Mouse (Mus musculus): ENCODE measurements at regions not wholly inside any gene's neighbourhood (a gene's known extent, or its start where the extent isn't known, plus 50 kb on each side); places are given as distances from the start of the nearest gene placed in this dataset.

- DNase-seq (ENCODE audit: low spot score): no peak
Observed at GRCm38 (mm10) chr10:39218151-39218550, 54.6 kb upstream of the Ccn6 start.

- DNase-seq (ENCODE audit: low spot score): no peak
Observed at GRCm38 (mm10) chr10:39216142-39216904, 52.7 kb upstream of the Ccn6 start.

- no peak for DNase-seq (ENCODE audit: low spot score)
Observed at GRCm38 (mm10) chr10:39214563-39214962, 51.0 kb upstream of the Ccn6 start.

Measured in embryo, embryonic 10 days (tissue).